Mouse (Mus musculus) adrenal gland, postnatal 4 days (tissue): ENCODE measurements around the gene Bcl2a1b. TPM values are rescaled to one million over a fixed set of nuclear protein-coding genes. Genes with fewer than 3 reads are reported as not detected.
A peak's percentile ranks its signal among the peaks of the same experiment; 100 is the strongest.
"Not testable (repeated sequence)": the region's sequence is repeated elsewhere in the genome, so short reads cannot be mapped to it uniquely, and the experiment has no call there.

ENCODE experiments used
- DNase-seq, 2 experiments: peaks; one replicate each; pipeline ENCODE4 v3.0.0; 2021 to 2022; ENCODE audit warnings: low spot score in 2 of 2, mixed read lengths in 2 of 2
- long read RNA-seq, 2 experiments: library from polyadenylated mRNA; stranded (forward); transcript quantifications; one replicate each; pipeline ENCODE4 v2.0.0; 2021
- total RNA-seq, 2 experiments: library from RNA; stranded (reverse); gene quantifications; 2 replicates each; pipeline ENCODE4 v1.2.3; 2021

Bcl2a1b gene
- 1 to 10 TPM; 1.6 to 2.6 TPM for total RNA-seq
- long read RNA-seq, experiment 1, partial matches to known transcripts: 0 of 2 reads
- long read RNA-seq, experiment 1, other reads (novel, unspliced or antisense): 0 of 2 reads
- long read RNA-seq, experiment 2, partial matches to known transcripts: 0 of 1 reads
- long read RNA-seq, experiment 2, other reads (novel, unspliced or antisense): 0 of 1 reads

GRCm38 (mm10) chr9:89198969-89199416 is at the start of gene Bcl2a1b, which contains the start of gene Gm29094:
Gene Bcl2a1b, plus strand, starts transcription at chr9:89199209.
Gene Gm29094, plus strand, starts transcription at chr9:89199379.
- DNase-seq: not testable (repeated sequence)

GRCm38 (mm10) chr9:89172539-89172938 is 26.5 kb upstream of the Bcl2a1b start:
- not testable (repeated sequence) for DNase-seq

GRCm38 (mm10) chr9:89178833-89179232 is 20.2 kb upstream of the Bcl2a1b start:
- DNase-seq: peak; percentile 28 to 43

- DNase-seq: not testable (repeated sequence)
These were observed 19.5 kb upstream of the Bcl2a1b start for GRCm38 (mm10) chr9:89179469-89179868.

GRCm38 (mm10) chr9:89187006-89187405 is 12.0 kb upstream of the Bcl2a1b start:
- DNase-seq: not testable (repeated sequence)

GRCm38 (mm10) chr9:89195483-89195882 is 3.5 kb upstream of the Bcl2a1b start:
- not testable (repeated sequence) for DNase-seq

GRCm38 (mm10) chr9:89197509-89197908 is 1.5 kb upstream of the Bcl2a1b start:
- not testable (repeated sequence) for DNase-seq

GRCm38 (mm10) chr9:89198349-89198748 is 660 bp upstream of the Bcl2a1b start:
- DNase-seq: not testable (repeated sequence)

GRCm38 (mm10) chr9:89202256-89202655 is 3.2 kb downstream of the Bcl2a1b start:
- not testable (repeated sequence) for DNase-seq

GRCm38 (mm10) chr9:89208939-89209338 is 9.9 kb downstream of the Bcl2a1b start:
- not testable (repeated sequence) for DNase-seq

- DNase-seq: not testable (repeated sequence)
These were observed 11.5 kb downstream of the Bcl2a1b start, which contains the start of gene Mthfs for GRCm38 (mm10) chr9:89210353-89211064. Gene Mthfs, plus strand, starts transcription at chr9:89210676.

GRCm38 (mm10) chr9:89211065-89211858 is 12.3 kb downstream of the Bcl2a1b start:
- DNase-seq: peak; percentile 65 to 79

- not testable (repeated sequence) for DNase-seq
These were observed 13.4 kb downstream of the Bcl2a1b start for GRCm38 (mm10) chr9:89212428-89212827.

GRCm38 (mm10) chr9:89218174-89218573 is 19.2 kb downstream of the Bcl2a1b start:
- not testable (repeated sequence) for DNase-seq

- DNase-seq: not testable (repeated sequence)
These were observed 20.7 kb downstream of the Bcl2a1b start for GRCm38 (mm10) chr9:89219668-89220067.

- DNase-seq: not testable (repeated sequence)
These were observed 21.8 kb downstream of the Bcl2a1b start for GRCm38 (mm10) chr9:89220704-89221287.

GRCm38 (mm10) chr9:89226071-89226470 is 27.1 kb downstream of the Bcl2a1b start:
- DNase-seq: no peak

- no peak for DNase-seq
These were observed 29.1 kb downstream of the Bcl2a1b start for GRCm38 (mm10) chr9:89228122-89228521.

- not testable (repeated sequence) for DNase-seq
These were observed 32.0 kb downstream of the Bcl2a1b start for GRCm38 (mm10) chr9:89230897-89231497.

- not testable (repeated sequence) for DNase-seq
These were observed 38.1 kb downstream of the Bcl2a1b start for GRCm38 (mm10) chr9:89237131-89237530.
